Mouse (Mus musculus): ENCODE measurements around the gene Rex1bd.

The Rex1bd gene

DNA sequence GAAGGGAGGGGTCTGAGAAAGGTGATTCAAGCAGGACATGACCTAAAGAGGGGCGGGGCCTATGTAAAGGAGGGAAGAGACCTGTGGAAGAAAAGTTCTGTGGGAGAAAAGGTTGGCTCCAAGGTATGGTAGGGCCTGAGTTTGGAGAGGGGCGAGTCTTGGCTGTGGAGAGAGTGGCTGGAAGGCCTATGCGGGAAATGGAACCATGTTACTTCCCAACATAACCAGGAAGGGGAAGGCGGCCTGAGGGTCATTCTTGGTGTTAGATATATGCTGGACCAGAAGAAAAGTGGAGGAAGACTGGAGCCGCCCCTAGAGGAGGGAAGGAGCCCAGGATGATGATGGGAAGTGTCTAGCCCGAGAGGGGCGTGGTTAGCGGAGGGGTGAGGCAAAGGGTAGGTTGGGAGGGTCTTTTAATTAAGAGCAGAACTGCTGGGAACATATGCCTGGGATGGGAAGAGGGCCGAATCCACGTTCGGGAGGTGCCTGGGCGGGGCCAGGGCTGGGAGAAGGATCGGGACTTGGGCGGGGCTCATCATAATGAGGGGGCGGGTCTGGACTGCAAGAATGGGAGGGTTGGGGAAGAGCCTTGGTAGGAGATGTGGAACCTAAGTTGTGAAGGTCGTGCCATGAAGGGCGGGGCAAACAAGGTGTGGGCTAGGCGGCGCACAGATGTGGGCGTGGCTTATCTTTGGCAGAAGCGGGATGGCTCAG lies 29.1 kb downstream of the Rex1bd start:
- no peak for DNase-seq (ENCODE audit: low spot score)

DNA sequence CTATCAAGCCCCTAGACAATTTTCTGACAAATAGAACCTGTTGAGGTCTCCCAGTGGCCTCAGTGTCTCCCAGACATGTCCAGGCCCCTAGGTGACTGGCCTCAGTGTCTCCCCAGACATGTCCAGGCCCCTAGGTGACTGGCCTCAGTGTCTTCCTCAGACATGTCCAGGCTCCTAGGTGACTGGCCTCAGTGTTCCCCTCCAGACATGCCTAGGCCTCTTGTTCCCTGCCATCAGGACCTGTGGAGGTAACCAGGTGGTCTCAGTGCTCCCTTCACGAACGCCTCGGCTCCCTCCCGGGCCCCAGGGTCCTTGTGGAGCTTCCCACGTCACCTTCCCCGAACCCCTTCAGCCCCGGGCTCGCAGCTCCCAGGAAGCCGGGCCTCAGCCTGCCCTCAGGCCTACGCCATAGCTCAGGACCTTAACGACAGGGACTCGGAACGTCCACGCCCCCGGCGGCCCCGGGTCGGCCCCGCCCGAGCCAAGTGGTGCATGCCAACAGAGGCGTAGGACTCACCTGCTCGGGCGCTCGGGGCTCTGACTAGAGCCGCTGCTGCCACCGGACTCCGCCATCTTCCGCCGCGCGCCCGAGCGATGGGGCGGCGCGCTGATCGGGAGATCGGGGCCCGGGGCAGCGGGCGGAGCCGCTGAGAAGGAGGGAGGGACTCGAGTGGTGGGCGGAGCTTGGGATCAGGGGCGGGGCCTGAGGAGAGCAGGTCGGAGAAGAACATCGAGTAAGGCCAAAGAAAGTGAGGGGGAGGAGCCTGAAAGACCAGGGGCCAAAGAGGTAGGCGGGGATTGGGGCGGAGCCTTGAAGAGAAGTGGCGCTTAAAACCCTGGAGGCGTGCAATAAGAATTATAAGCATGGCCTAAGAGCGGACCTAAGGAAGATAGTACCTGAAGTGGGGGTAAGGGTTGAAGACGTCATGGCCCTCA lies 30.0 kb downstream of the Rex1bd start, which contains the start of gene Klhl26:
Klhl26 (minus strand) TSS at position 636 of the 936 bp plus-strand sequence.
- peak; percentile 97 for DNase-seq (ENCODE audit: low spot score)

DNA sequence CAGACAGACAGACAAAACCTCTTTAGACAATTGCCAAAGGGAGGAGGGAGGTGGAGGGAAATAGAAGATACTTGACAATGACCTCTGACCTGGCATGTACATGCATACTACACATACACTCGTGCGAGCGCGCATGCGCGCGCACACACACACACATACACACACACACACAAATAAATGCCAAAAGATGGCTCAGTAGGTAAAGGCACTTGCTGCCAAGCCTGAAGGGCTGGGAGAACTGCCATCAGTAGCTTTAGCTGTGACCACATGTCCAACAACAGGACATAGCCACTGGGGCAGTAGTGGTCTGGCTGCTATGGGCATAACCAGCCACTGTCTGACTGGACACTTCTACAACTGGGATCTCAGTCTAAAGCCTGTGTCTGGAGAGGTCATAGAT lies 34.7 kb downstream of the Rex1bd start:
- DNase-seq (ENCODE audit: low spot score), result no peak

DNA sequence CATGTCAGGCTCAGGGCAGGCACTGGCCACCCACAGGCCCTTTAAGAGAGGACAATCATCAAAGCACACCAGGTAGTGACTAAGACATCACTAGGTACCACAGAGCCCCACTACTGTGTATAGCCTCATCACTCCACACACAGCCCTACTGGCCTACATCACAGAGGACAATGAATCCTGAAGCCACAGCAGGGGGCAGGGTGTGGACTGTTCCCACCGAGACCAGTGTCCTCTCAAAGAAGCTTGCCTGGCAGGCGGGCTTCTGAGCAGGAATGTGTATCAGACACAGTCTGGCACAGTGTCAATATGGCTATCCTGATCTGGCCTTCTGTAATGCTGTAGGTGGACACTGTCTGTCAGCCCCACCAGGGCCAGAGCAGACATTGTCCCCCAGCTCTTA lies 36.6 kb downstream of the Rex1bd start:
- DNase-seq (ENCODE audit: low spot score), result no peak

DNA sequence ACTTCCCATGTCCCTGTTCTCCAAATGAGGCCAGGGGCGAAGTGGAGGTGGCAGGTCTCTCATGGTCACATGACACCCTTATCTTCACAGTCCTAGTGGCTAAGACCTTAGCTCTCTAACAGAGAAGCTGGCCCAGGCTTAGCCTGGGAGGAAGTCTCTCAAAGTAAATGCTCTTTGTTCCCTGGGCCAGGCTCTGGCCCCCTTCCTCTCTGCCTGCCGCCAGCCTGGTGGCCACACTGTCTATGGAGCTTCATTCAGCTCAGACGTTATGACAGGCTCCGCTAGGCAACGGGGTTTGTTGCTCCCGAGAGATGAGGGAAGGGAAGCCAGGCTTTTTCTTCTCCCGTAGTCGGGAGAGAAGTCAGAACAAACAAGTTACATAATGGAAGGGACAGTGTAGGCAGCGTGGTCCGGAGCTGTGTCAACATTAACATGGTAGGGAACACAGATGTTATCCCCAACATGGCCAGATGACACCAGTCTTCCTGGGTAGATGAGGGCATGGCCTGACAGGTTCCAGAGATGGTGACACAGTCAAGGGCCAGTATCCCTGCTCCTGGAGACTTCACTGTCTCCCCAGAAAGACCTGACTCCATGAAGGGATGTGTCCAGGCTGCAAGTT lies 37.1 kb downstream of the Rex1bd start:
- DNase-seq (ENCODE audit: low spot score), result no peak

DNA sequence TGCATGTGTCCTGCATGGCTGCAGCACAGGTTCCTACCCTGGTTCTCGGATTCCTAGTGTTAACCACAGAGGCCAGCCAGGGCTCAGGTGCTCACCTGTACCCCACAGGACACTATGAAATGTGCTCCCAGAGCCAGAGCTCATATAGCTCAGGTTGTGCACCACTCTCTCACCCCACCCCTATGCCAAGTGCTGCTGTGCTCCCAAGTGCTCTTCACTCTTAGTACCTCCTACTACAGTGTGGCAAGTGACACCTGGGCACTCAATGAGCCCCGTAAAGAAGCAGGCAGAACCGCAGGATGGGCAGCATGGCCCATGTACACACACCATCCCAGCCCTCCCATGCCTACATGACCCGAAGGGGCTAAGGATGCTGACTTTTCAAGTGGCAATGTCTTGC lies 37.8 kb downstream of the Rex1bd start:
- DNase-seq (ENCODE audit: low spot score), result no peak

DNA sequence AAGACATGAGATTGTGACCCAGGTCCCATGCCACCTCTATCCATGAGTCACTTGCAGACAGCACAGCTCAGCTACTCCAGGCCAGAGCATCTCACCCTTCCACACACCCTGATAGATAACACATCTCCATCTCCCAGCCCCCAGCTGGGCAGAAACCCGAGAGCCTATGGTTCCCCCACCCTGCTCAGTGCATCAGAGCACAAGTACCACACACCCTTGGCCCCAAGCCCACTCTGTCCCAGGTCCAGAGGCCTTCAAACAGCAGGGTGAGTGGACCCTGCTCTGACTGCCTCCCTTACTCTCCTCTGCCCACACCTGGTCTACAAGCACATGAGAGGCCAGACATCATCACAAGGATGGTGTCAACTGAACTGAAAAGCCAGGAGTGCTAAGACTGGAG lies 38.6 kb downstream of the Rex1bd start:
- no peak for DNase-seq (ENCODE audit: low spot score)

DNA sequence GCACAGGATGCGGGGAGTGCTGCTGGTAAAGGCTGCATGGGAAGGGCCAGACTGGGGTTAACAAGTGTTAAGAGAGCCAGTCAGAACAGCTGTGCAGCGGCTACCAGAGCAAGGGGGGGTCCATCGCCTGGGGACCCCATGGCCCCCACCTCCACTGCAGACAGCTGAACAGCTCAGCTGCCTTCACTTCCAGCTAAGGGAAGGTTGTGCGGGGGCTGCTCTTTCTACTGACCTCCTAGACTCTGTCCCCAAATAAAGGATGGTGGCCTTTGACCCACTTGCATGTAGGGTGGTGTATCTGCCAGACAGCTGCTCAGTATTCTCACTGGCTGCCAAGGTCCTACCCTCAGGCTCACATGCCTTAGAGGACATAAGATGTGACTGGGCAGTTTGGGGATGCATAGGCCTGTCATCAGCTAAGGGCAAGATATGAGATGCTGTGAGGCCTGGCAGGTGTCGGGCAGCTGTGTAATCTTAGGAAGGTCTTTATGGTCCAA lies 39.3 kb downstream of the Rex1bd start:
- DNase-seq (ENCODE audit: low spot score), result no peak

DNA sequence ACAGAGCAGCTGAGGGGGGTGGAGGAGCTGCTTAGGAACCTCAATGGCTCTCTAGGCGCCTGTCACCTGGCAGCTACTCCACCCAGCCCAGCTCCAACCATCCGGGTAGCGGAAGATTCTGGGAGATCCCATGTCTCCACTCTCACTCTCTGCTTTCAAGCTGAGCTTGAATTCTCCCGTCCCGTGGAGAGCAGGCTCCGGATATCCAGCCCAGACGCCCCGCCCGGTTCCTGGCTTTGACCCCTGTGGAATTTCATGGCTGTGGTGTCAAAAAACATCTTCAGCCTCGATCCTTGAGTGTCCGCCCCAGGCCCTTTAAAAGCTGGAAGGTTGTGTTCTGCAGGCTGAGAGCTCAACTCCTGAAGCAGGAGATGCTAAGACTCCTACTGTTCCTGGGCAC lies 39.8 kb downstream of the Rex1bd start:
- DNase-seq (ENCODE audit: low spot score), result no peak

DNA sequence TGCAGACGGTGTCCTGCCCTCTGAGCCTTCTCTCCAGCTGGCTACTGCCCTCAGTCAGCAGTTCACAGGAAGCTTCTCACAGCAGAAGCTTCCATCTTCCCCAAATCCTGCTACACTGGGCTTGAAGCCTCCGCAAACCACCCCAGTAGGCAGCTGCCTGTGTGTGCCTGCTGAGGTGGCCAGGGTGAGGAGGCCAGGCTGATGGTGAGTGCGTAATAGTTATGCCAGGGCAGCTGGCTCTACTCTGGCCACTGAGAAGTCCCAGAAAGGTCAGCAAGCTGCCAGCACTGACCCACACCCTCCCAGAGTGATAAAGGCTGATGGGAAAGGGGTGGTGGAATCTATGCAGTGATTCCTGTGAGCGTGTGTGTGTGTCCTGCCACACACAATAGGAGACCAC lies 40.2 kb downstream of the Rex1bd start:
- DNase-seq (ENCODE audit: low spot score), result no peak

DNA sequence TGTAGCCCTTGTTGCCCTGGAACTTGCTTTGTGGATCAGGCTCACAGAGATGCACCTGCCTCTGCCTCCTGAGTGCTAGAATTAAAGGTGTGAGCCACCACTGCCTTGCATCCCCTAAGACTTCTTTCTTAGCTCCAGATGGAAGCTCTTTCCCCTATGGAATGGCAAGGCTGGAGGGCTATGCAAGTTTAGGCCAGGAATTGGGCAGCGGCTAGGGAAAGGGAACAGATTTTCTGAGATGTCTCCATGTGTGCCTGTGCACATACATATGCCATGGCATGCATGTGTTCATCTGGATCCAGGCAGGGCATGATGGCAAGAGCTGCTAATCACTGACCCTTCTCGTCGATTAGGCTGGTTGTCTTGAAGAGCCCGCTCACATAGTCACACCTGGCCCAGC lies 40.9 kb downstream of the Rex1bd start:
- no peak for DNase-seq (ENCODE audit: low spot score)

DNA sequence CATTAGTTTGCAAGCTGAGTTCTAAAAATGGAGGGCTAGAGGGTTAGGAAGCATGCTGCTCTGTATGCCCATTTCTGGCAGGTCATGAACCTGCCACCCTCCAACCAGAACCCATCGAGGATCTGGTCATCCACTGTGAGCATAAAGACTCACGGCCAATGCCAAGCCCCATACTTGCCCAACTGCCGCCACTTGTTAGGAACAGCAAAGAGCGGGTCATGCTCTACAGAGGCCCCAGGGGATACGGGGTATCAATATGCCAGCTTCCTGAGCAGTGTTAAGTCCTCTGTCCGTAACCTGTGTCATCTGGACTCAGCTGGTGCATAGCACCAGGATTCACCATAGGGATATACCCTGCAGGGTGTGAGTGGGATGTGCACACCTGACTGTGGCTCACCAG lies 42.4 kb downstream of the Rex1bd start:
- DNase-seq (ENCODE audit: low spot score), result no peak

DNA sequence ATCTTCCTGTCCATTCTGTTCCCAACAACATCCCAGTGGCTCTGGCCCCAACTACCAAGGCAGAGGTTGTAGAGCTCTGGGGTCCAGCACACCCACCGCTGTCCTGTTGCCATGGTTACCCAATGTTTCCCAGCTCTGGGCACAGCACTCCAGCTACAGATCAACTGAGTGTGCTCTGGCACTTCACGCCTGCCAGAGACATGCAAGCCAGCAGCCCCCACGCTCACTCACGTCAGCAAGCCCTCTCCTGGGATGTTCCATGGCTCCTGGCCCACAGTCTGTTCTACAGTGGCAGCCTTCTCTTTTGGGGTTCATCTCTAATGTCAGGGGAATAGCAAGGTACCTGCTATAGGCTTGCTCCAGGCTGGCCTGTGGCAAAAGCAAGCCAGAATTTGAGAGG lies 43.2 kb downstream of the Rex1bd start:
- DNase-seq (ENCODE audit: low spot score), result no peak

DNA sequence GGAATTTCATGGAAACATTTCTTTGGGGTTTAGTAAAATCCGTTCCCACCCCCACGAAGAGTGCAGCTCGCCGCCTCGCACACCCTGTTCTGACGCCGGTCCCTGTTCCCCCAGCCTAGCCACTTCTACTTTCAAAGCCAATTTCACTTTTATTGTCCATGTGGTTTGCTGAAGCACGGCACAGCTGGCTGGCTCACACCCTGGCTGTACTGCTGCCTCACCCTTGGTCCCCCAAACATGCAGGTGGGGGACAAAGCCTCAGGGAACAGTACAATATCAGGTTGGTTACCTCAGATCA lies 44.1 kb downstream of the Rex1bd start:
- no peak for DNase-seq (ENCODE audit: low spot score)

DNA sequence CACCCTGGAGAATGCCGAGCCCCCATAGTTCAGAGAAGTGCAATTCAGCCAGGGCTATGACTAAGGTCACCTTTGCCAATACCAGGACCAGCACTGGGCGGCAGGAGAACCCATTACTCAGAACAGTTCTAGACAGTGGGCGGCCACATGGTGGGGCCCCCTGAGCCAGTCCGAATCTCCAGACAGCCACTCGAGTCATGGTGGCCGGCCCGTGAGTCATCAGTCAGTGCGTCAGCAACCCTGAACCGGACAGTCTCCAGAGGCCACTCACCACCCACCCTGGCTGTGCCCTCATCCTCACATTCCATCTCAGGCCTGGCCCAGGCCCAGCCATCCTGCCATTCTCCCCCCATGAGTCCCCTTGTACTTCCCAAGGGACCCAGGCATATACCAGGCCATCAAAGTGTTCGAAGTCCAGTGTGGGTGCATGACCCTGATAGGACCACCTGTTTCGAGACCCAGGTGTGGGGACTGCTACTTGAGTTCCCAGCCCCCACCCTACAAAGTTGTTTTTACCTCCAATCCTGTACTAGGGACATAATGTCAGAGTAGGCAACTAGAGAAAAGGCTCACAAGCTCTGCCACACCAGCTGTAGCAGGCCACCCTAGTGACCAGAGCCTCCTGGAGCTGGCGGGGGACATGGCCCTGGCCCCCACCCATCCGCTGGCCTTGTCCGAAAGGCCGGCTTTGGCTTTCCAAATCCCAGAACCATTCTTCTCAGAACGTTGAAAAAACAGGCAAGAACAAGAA lies 44.6 kb downstream of the Rex1bd start:
- no peak for DNase-seq (ENCODE audit: low spot score)

DNA sequence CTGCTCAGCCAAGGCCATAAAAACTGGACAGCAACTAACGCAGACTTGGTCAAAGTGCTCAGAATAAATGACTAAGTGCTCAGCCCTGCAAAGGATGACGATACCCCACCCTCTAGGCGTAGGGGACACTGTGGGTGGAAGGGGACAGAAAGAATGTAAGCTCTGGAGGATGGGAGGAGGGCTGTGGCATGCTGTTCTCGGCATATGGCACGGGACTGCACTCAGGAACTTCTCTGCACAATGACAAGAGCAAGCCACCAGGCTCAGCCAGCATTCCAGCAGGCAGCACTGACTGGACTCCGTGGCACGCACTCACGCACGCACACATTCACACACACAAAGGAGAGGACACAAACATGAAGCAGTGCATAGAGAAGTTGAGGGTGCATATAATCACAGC lies 45.9 kb downstream of the Rex1bd start:
- DNase-seq (ENCODE audit: low spot score), result no peak

DNA sequence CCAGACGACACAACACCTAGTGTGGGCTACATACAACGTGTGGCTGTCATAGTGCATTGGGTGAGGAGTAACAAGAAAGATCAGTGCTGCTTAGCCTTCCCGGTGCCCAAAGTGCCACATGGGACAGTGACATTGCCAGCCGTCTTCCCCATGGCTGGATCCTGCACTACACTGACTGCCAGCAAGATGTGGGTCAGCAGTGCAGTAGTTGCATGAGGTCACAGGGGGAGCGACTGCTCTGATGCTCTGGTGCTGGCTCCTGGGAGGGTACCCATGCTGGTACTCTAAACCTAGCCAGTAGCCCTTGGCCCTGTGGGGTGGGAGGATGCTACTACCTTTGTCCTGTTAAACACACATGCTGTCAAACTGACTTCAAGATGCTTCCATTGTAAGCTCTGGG lies 46.4 kb downstream of the Rex1bd start:
- no peak for DNase-seq (ENCODE audit: low spot score)

DNA sequence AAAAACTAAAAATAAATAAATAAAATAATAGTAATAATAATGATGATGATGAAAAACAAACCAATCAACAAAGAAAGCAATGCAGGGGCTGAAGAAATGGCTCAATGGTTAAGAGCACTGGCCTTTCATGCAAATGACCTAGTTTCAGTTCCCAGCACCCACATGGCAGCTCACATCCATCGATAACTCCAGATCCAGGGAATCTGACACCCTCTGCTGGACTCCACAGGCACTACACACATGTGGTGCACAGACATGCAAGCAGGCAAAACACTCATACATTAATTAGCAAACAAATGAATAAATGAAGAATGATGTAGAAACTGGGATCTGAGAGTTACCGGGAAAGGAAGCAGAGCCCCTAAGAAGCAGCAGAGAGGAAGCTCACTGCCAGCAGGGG lies 46.9 kb downstream of the Rex1bd start:
- no peak for DNase-seq (ENCODE audit: low spot score)

DNA sequence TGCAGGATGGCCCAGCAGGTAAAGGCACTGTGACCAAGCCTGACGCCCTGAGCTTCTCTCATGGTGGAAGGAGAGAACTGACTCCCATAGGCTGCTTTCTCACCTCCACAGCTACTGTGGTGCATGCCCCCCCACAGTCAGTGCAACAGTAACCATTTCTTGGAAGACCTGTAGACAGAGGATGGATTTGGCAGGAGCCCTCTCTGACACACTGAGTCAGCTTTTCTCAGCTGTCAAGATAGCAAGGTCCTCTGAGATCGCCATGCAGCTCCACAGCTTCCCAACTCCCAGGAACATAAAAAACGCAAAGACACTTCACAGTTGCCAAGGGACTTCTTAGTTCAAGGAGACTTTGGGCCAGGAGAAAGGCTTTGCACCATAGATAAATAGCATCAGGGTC lies 48.1 kb downstream of the Rex1bd start:
- no peak for DNase-seq (ENCODE audit: low spot score)

DNA sequence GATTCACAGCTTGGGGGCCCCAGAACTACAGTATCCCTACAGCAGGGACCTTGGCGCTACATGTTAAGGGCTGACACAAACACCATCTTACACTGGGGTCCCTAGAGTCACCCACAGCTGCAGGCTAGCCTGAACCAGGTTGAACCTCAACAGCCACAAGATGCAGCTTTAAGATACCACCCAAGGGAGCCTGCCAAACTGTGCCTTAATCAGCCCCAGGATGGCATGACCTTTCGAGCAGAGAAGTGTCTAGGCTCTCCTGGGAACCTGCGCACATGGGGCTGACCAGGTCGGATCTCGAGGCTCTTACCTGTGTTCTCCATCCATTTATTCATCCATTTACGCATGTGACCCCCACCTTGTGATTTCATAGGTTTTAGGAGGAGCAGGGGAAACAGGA lies 48.7 kb downstream of the Rex1bd start:
- no peak for DNase-seq (ENCODE audit: low spot score)

DNA sequence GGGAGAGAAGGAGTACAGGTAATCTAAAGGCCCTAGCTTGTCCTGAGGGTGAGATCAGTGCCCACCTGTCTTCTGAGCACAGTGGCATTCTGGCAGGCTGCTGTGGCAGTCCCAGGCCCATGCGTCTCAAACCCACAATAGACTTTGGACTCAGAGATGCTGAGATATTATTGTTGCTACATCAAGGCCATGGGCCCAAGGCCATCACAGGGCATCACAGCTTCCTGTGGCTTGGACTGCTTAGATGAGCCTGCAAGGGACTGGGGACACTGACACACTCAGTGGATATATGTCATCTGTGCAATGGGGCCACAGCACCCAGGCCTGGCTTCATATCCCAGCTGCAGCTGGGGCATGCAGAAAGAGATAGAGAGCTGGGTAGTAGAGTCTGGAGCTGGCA lies 49.6 kb downstream of the Rex1bd start:
- DNase-seq (ENCODE audit: low spot score), result no peak
